Mouse (Mus musculus) naive thymus-derived CD4-positive, alpha-beta T cell, adult 2 months (primary cell): ENCODE data around the gene Dock4.

Source experiments
- DNase-seq: peaks from one replicate; pipeline ENCODE4 v3.0.0-alpha.2; 2011; ENCODE audit warnings: low read depth

The Dock4 gene

GRCm38 (mm10) chr12:40445648-40446449 lies at the start of gene Dock4, which contains the start of gene Zfp277:
Dock4 (plus strand) TSS chr12:40445952.
Zfp277 (minus strand) TSS chr12:40445902.
- DNase-seq, result peak; percentile 100

GRCm38 (mm10) chr12:40398916-40399315 lies 46.8 kb upstream of the Dock4 start:
- DNase-seq, result no peak

GRCm38 (mm10) chr12:40399386-40399785 lies 46.4 kb upstream of the Dock4 start:
- no peak for DNase-seq

- DNase-seq, result no peak
These were observed 45.9 kb upstream of the Dock4 start for GRCm38 (mm10) chr12:40399812-40400211.

- no peak for DNase-seq
These were observed 31.0 kb upstream of the Dock4 start for GRCm38 (mm10) chr12:40414682-40415311.

- DNase-seq, result no peak
These were observed 30.3 kb upstream of the Dock4 start for GRCm38 (mm10) chr12:40415312-40415925.

- DNase-seq, result no peak
These were observed 28.5 kb upstream of the Dock4 start for GRCm38 (mm10) chr12:40417257-40417656.

GRCm38 (mm10) chr12:40424991-40425390 lies 20.8 kb upstream of the Dock4 start:
- DNase-seq, result no peak

- peak; percentile 43 for DNase-seq
These were observed 18.1 kb upstream of the Dock4 start for GRCm38 (mm10) chr12:40427606-40428005.

GRCm38 (mm10) chr12:40429976-40430375 lies 15.8 kb upstream of the Dock4 start:
- DNase-seq, result no peak

GRCm38 (mm10) chr12:40431075-40431474 lies 14.7 kb upstream of the Dock4 start:
- DNase-seq, result no peak

GRCm38 (mm10) chr12:40434101-40434500 lies 11.7 kb upstream of the Dock4 start:
- DNase-seq, result no peak

- DNase-seq, result no peak
These were observed 7.7 kb upstream of the Dock4 start for GRCm38 (mm10) chr12:40438049-40438448.

- no peak for DNase-seq
These were observed 546 bp upstream of the Dock4 start for GRCm38 (mm10) chr12:40445206-40445605.

GRCm38 (mm10) chr12:40446450-40447381 lies 964 bp downstream of the Dock4 start:
- DNase-seq, result peak; percentile 51

- peak; percentile 27 for DNase-seq
These were observed 2.0 kb downstream of the Dock4 start for GRCm38 (mm10) chr12:40447561-40448355.

GRCm38 (mm10) chr12:40449119-40449795 lies 3.5 kb downstream of the Dock4 start:
- no peak for DNase-seq

GRCm38 (mm10) chr12:40456517-40456916 lies 10.8 kb downstream of the Dock4 start:
- no peak for DNase-seq

- DNase-seq, result no peak
These were observed 13.2 kb downstream of the Dock4 start for GRCm38 (mm10) chr12:40458977-40459376.

GRCm38 (mm10) chr12:40459673-40460265 lies 14.0 kb downstream of the Dock4 start:
- DNase-seq, result no peak
